Mouse (Mus musculus): ENCODE data around the gene Dusp5.
"Not testable (repeated sequence)": the region's sequence is repeated elsewhere in the genome, so short reads cannot be mapped to it uniquely, and the experiment has no call there.

The Dusp5 gene

DNA sequence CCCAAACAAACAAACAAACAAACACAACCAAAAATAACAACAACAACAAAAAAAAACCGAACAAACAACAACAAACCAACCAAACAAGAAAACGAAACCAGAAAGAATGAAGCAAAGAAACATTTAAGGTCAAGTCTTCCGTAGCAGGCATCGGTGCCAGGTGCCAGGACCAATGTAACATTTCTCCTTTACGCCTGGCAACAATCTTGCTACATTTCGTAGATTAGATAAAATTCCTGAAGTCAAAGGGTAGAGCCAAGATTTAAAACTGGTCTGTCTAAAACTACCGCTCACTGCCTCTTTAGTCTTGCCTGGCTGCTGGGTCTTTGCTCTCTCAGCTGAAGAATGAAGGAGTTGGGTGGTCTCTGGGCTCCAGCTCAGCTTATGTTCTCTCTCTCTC is 47.2 kb downstream of the Dusp5 start:
- no peak for DNase-seq (ENCODE audit: low read depth)

DNA sequence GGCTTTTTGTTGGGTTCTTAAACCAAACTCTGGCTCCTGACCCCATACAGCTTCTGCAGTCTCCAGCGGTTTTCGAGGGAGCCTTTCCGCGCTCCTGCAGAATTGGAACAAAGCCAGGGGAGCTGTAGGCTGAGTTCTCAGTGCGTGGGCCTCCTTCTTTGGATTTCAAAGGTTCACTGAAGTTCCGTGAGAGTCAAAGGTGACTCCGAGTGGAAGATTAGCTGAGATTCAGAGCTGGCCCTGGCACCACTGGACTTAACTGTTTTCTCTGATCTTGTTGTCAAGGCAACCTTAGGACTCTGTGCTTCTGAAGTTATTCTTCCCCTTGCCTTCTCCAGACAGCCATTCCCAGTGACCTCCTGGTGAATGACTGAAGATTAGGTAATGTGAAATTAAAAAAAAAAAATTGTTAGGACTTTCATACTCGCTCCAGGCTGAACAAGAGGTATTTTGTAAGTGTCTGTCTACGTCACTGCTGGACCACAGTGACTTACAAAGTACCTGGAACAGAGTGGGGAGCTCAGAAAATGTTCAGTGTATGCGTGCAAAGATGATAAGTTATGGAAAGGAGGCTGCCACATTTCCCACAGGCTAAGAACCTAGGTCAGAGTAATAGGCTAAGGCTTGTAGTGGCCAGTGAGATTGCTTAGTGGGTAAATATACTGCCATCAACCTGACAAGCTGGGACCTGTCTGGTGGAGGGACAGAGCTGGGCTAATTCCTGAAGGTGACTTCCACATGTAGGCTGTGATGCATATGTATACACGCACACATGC is 48.3 kb downstream of the Dusp5 start:
- DNase-seq (ENCODE audit: low read depth) = no peak

DNA sequence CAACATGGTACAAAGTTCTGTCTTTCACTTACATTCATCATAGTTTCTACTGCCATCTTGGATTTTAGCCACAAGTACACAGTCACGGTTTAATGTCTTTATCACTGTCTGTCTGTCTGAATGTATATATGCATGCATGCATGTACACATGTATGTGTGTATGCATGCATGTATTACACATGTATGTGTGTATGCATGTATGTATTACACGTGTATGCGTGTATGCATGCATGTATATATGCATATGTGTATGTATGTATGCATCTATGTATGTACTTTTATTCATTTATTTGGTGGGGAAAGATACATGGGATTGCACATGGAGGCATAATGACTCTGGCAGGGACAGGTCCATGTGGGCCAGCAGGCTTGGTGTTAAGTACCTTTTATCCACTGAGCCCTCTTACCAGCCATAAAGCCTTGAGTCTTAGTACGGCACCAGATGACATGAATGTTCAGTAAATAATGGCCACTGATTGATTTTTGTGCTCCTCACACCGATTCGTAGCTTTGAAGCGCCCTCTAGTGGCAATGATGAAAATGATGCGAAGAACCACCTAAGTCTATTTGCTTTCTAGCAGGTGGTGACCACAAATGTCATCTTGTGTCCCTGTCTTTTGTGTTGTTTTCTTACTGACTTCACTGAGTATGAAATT is 49.8 kb downstream of the Dusp5 start:
- peak; percentile 92 for DNase-seq (ENCODE audit: low read depth)

DNA sequence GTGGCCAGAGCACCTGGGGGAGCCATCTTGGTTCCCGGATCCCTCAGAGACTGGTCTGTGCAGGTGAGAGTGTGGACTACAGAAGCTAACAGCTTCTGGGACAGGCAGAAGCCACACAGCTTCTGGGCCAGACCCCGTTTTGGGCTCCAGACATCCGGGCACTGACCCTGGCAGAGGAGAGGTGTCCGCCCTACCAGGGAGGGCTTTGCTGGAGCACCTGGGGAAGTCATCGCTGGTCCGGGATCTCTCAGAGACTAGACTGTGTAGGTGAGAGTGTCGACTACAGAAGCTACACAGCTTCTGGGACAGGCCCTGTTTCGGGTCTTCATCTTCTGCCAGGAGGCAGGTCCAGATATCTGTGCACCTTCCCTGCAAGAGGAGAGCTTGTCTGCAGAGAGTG is 51.4 kb downstream of the Dusp5 start:
- not testable (repeated sequence) for DNase-seq (ENCODE audit: low read depth)

DNA sequence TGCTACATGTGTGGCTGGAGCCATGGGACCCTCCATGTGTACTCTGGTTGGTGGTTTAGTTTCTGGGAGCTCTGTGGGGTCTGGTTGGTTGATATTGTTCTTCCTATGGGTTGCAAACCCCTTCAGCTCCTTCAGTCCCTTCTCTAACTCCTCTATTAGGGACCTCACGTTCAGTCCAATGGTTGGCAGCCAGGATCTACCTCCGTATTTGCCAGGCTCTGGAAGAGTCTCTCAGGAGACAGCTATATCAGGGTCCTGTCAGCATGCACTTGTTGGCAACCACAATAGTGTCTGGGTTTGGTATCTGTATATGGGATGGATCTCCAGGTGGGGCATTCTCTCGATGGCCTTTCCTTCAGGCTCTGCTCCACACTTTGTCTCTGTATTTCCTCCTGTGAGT is 58.8 kb downstream of the Dusp5 start:
- not testable (repeated sequence) for DNase-seq (ENCODE audit: low read depth)

DNA sequence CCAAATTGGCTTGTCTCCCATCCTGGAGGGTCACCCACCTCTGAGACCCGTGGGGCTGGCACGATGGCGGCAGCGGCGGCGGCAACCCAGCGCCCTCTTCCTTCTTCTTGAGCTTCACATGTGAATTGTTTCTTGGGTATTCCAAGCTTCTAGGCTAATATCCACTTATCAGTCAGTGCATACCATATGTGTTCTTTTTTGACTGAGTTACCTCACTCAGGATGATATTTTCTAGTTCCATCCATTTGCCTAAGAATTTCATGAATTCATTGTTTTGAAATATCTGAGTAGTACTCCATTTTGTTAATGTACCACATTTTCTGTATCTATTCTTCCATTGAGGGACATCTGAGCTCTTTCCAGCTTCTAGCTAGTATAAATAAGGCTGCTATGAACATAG is 60.1 kb downstream of the Dusp5 start, which contains the start of gene Nutf2-ps1:
TSS of gene Nutf2-ps1 (minus strand) at position 101 of the 400 bp plus-strand sequence.
- not testable (repeated sequence) for DNase-seq (ENCODE audit: low read depth)
